Mouse (Mus musculus): ENCODE results near the gene Slc12a3.

The Slc12a3 gene

GRCm38 (mm10) chr8:94330733-94331132 lies 1.7 kb downstream of the Slc12a3 start:
- peak; percentile 78 for DNase-seq (ENCODE audit: low read depth, low spot score)

- DNase-seq (ENCODE audit: low read depth, low spot score) = no peak
These were observed 4.3 kb downstream of the Slc12a3 start for GRCm38 (mm10) chr8:94333345-94333744.

- DNase-seq (ENCODE audit: low read depth, low spot score) = no peak
These were observed 8.6 kb downstream of the Slc12a3 start for GRCm38 (mm10) chr8:94337559-94337958.

GRCm38 (mm10) chr8:94340796-94341195 lies 11.8 kb downstream of the Slc12a3 start:
- DNase-seq (ENCODE audit: low read depth, low spot score) = no peak

GRCm38 (mm10) chr8:94342691-94343090 lies 13.7 kb downstream of the Slc12a3 start:
- no peak for DNase-seq (ENCODE audit: low read depth, low spot score)

- peak; percentile 58 for DNase-seq (ENCODE audit: low read depth, low spot score)
These were observed 14.3 kb downstream of the Slc12a3 start for GRCm38 (mm10) chr8:94343290-94343689.

- DNase-seq (ENCODE audit: low read depth, low spot score) = no peak
These were observed 14.8 kb downstream of the Slc12a3 start for GRCm38 (mm10) chr8:94343778-94344320.

- DNase-seq (ENCODE audit: low read depth, low spot score) = no peak
These were observed 16.7 kb downstream of the Slc12a3 start for GRCm38 (mm10) chr8:94345657-94346056.

GRCm38 (mm10) chr8:94346264-94346663 lies 17.3 kb downstream of the Slc12a3 start:
- no peak for DNase-seq (ENCODE audit: low read depth, low spot score)

- no peak for DNase-seq (ENCODE audit: low read depth, low spot score)
These were observed 19.4 kb downstream of the Slc12a3 start for GRCm38 (mm10) chr8:94348425-94348824.

GRCm38 (mm10) chr8:94354069-94354531 lies 25.1 kb downstream of the Slc12a3 start:
- DNase-seq (ENCODE audit: low read depth, low spot score) = no peak

- DNase-seq (ENCODE audit: low read depth, low spot score) = no peak
These were observed 25.6 kb downstream of the Slc12a3 start for GRCm38 (mm10) chr8:94354571-94354970.

GRCm38 (mm10) chr8:94357220-94357619 lies 28.2 kb downstream of the Slc12a3 start:
- DNase-seq (ENCODE audit: low read depth, low spot score) = no peak

GRCm38 (mm10) chr8:94358541-94358940 lies 29.5 kb downstream of the Slc12a3 start:
- DNase-seq (ENCODE audit: low read depth, low spot score) = no peak

GRCm38 (mm10) chr8:94361774-94362431 lies 32.9 kb downstream of the Slc12a3 start:
- no peak for DNase-seq (ENCODE audit: low read depth, low spot score)

GRCm38 (mm10) chr8:94362607-94363239 lies 33.7 kb downstream of the Slc12a3 start:
- no peak for DNase-seq (ENCODE audit: low read depth, low spot score)

GRCm38 (mm10) chr8:94363288-94363688 lies 34.3 kb downstream of the Slc12a3 start:
- peak; percentile 23 for DNase-seq (ENCODE audit: low read depth, low spot score)

GRCm38 (mm10) chr8:94363906-94364305 lies 34.9 kb downstream of the Slc12a3 start:
- DNase-seq (ENCODE audit: low read depth, low spot score) = no peak

GRCm38 (mm10) chr8:94364686-94365312 lies 35.8 kb downstream of the Slc12a3 start:
- no peak for DNase-seq (ENCODE audit: low read depth, low spot score)

- DNase-seq (ENCODE audit: low read depth, low spot score) = no peak
These were observed 36.5 kb downstream of the Slc12a3 start for GRCm38 (mm10) chr8:94365410-94365981.

GRCm38 (mm10) chr8:94370839-94371238 lies 41.8 kb downstream of the Slc12a3 start:
- no peak for DNase-seq (ENCODE audit: low read depth, low spot score)

GRCm38 (mm10) chr8:94372955-94373599 lies 44.1 kb downstream of the Slc12a3 start:
- DNase-seq (ENCODE audit: low read depth, low spot score) = no peak

Measured in forelimb bud, embryonic 11.5 days (tissue).